Mouse (Mus musculus) CH12.LX (cell line): Measurements from ENCODE around the gene Tpk1. TPM values are rescaled to one million over a fixed set of nuclear protein-coding genes. Genes with fewer than 3 reads are reported as not detected.
"Not testable (repeated sequence)": the region's sequence is repeated elsewhere in the genome, so short reads cannot be mapped to it uniquely, and the experiment has no call there.

Experiments
- DNase-seq: peaks from one replicate; pipeline ENCODE4 v3.0.0-alpha.2; 2013; ENCODE audit errors: extremely low read depth
- H3K27ac ChIP-seq: 2 replicates; pipeline ENCODE4 v1.5.1; 2012; ENCODE audit warnings: low read depth, mild to moderate bottlenecking, control low read depth, moderate library complexity; ENCODE audit not compliant: insufficient read depth
- H3K27me3 ChIP-seq: replicated peaks from 2 replicates; pipeline ENCODE3; 2012; ENCODE audit warnings: inconsistent platforms
- H3K36me3 ChIP-seq, 2 experiments: replicated peaks in 1 of 2; 2 replicates each; pipeline versions ENCODE3 to v1.6.1; 2012; ENCODE audit warnings: inconsistent platforms in 1 of 2, low read length in 1 of 2, mild to moderate bottlenecking in 1 of 2, mixed read lengths in 1 of 2, moderate library complexity in 1 of 2; ENCODE audit not compliant: control insufficient read depth in 1 of 2, insufficient read depth in 1 of 2
- H3K4me1 ChIP-seq, 2 experiments: 2 replicates each; pipeline ENCODE4 v1.6.1; 2012; ENCODE audit warnings: inconsistent platforms in 1 of 2, moderate library complexity in 1 of 2; ENCODE audit not compliant: insufficient read depth in 2 of 2, control insufficient read depth in 1 of 2
- H3K4me2 ChIP-seq: 2 replicates; pipeline ENCODE4 v1.6.1; 2012; ENCODE audit warnings: low read depth, mild to moderate bottlenecking, control low read depth; ENCODE audit not compliant: poor library complexity, insufficient read depth, severe bottlenecking
- H3K4me3 ChIP-seq, 3 experiments: fragments of 150-350 bp in 1 of 3; sonication (generic) in 1 of 3; replicated peaks in 1 of 3; 2 replicates each; pipeline versions ENCODE3 to v1.5.1; 2011 to 2012; ENCODE audit warnings: low read depth in 2 of 3, low read length in 2 of 3, mild to moderate bottlenecking in 2 of 3, moderate library complexity in 2 of 3, control low read depth in 1 of 3, improper control_type of control experiment in 1 of 3, inconsistent platforms in 1 of 3, mixed read lengths in 1 of 3; ENCODE audit not compliant: poor library complexity in 1 of 3
- H3K79me2 ChIP-seq: replicated peaks from 2 replicates; pipeline ENCODE4 v1.6.1; 2012; ENCODE audit warnings: mild to moderate bottlenecking, moderate library complexity; ENCODE audit not compliant: control insufficient read depth, poor library complexity, insufficient read depth, severe bottlenecking; ENCODE audit errors: extremely low read depth
- H3K9ac ChIP-seq: 2 replicates; pipeline ENCODE4 v1.6.1; 2012; ENCODE audit warnings: low read depth, mild to moderate bottlenecking, control low read depth, moderate library complexity; ENCODE audit not compliant: insufficient read depth
- H3K9me3 ChIP-seq: replicated peaks from 2 replicates; pipeline ENCODE3; 2012; ENCODE audit warnings: low read length, inconsistent platforms, mixed read lengths
- CHD1 ChIP-seq: IDR thresholded peaks from 2 replicates; pipeline ENCODE4 v1.6.1; 2012; ENCODE audit warnings: low read depth, low read length, improper control_type of control experiment, inconsistent platforms
- E2F4 ChIP-seq: IDR thresholded peaks from 2 replicates; pipeline ENCODE4 v1.6.1; 2011; ENCODE audit warnings: low read depth, low read length, improper control_type of control experiment; ENCODE audit not compliant: insufficient replicate concordance
- ELF1 ChIP-seq: IDR thresholded peaks from 2 replicates; pipeline ENCODE4 v1.6.1; 2014; ENCODE audit warnings: low read depth, mild to moderate bottlenecking, inconsistent platforms, low read length, improper control_type of control experiment
- EP300 ChIP-seq: IDR thresholded peaks from 2 replicates; pipeline ENCODE4 v1.6.1; 2011; ENCODE audit warnings: low read length, improper control_type of control experiment
- GABPA ChIP-seq: IDR thresholded peaks from 2 replicates; pipeline ENCODE4 v1.6.1; 2012; ENCODE audit warnings: low read depth, low read length, improper control_type of control experiment, inconsistent platforms; ENCODE audit not compliant: insufficient replicate concordance
- MAFK ChIP-seq: IDR thresholded peaks from 2 replicates; pipeline ENCODE4 v1.6.1; 2011; ENCODE audit warnings: low read length, improper control_type of control experiment; ENCODE audit not compliant: insufficient replicate concordance
- MAX ChIP-seq: IDR thresholded peaks from 2 replicates; pipeline ENCODE4 v1.6.1; 2011; ENCODE audit warnings: low read length, improper control_type of control experiment
- MAZ ChIP-seq: IDR thresholded peaks from 2 replicates; pipeline ENCODE4 v1.6.1; 2012; ENCODE audit warnings: low read depth, mild to moderate bottlenecking, inconsistent platforms, low read length, improper control_type of control experiment, moderate library complexity
- MEF2A ChIP-seq: IDR thresholded peaks from 2 replicates; pipeline ENCODE4 v1.6.1; 2014; ENCODE audit warnings: low read depth, mild to moderate bottlenecking, inconsistent platforms, low read length, improper control_type of control experiment, borderline replicate concordance
- MXI1 ChIP-seq: IDR thresholded peaks from 2 replicates; pipeline ENCODE4 v1.6.1; 2011; ENCODE audit warnings: mild to moderate bottlenecking, low read depth, low read length, improper control_type of control experiment
- MYC ChIP-seq: IDR thresholded peaks from 2 replicates; pipeline ENCODE4 v1.6.1; 2011; ENCODE audit warnings: low read depth, mild to moderate bottlenecking, improper control_type of control experiment, low read length
- NELFE ChIP-seq: IDR thresholded peaks from 2 replicates; pipeline ENCODE4 v1.6.1; 2011; ENCODE audit warnings: low read depth, low read length, improper control_type of control experiment
- NRF1 ChIP-seq: IDR thresholded peaks from 2 replicates; pipeline ENCODE4 v1.6.1; 2014; ENCODE audit warnings: low read depth, mild to moderate bottlenecking, inconsistent platforms, low read length, improper control_type of control experiment, moderate library complexity
- POLR2A ChIP-seq: IDR thresholded peaks from 2 replicates; pipeline ENCODE4 v1.6.1; 2011; ENCODE audit warnings: low read depth, mild to moderate bottlenecking, improper control_type of control experiment, low read length
- POLR2AphosphoS2 ChIP-seq: IDR thresholded peaks from 2 replicates; pipeline ENCODE4 v1.6.1; 2011; ENCODE audit warnings: low read depth, low read length, improper control_type of control experiment
- RAD21 ChIP-seq: IDR thresholded peaks from 2 replicates; pipeline ENCODE4 v1.6.1; 2011; ENCODE audit warnings: low read depth, mild to moderate bottlenecking, low read length, improper control_type of control experiment, moderate library complexity
- RCOR1 ChIP-seq: conservative IDR thresholded peaks from 2 replicates; pipeline ENCODE4 v1.6.1; 2012; ENCODE audit warnings: low read depth, mild to moderate bottlenecking, inconsistent platforms, low read length, improper control_type of control experiment
- SIN3A ChIP-seq: IDR thresholded peaks from 2 replicates; pipeline ENCODE4 v1.6.1; 2012; ENCODE audit warnings: low read length, improper control_type of control experiment, inconsistent platforms
- SMC3 ChIP-seq: IDR thresholded peaks from 2 replicates; pipeline ENCODE4 v1.6.1; 2011; ENCODE audit warnings: low read depth, low read length, improper control_type of control experiment
- TBP ChIP-seq: conservative IDR thresholded peaks from 2 replicates; pipeline ENCODE4 v1.6.1; 2011; ENCODE audit warnings: low read depth, low read length, improper control_type of control experiment
- TCF12 ChIP-seq: IDR thresholded peaks from 2 replicates; pipeline ENCODE4 v1.6.1; 2014; ENCODE audit warnings: low read depth, mild to moderate bottlenecking, inconsistent platforms, low read length, improper control_type of control experiment
- UBTF ChIP-seq: IDR thresholded peaks from 2 replicates; pipeline ENCODE4 v1.6.1; 2012; ENCODE audit warnings: low read depth, mild to moderate bottlenecking, inconsistent platforms, low read length, improper control_type of control experiment, moderate library complexity
- USF2 ChIP-seq: conservative IDR thresholded peaks from 2 replicates; pipeline ENCODE4 v1.6.1; 2011; ENCODE audit warnings: low read depth, low read length, improper control_type of control experiment
- ZKSCAN1 ChIP-seq: IDR thresholded peaks from 2 replicates; pipeline ENCODE4 v1.6.1; 2012; ENCODE audit warnings: low read depth, inconsistent platforms, low read length, improper control_type of control experiment, borderline replicate concordance
- ZMIZ1 ChIP-seq: IDR thresholded peaks from 2 replicates; pipeline ENCODE4 v1.6.1; 2012; ENCODE audit warnings: low read depth, mild to moderate bottlenecking, inconsistent platforms, low read length, improper control_type of control experiment
- dilution Hi-C: fragments of 300-500 bp; cut with MboI; formaldehyde crosslinking; loops from 2 replicates; pipeline ENCODE4 v1.14.3; 2020; ENCODE audit warnings: low sequenced_read_pairs; ENCODE audit not compliant: extremely low pct_unique_long_range_greater_than_20kb, extremely low pct_ligation_motif_present
- in situ Hi-C: fragments of 300-500 bp; cut with MboI; formaldehyde crosslinking; loops from 3 replicates; pipeline ENCODE4 v1.14.3; 2019; ENCODE audit warnings: low sequenced_read_pairs, low pct_ligation_motif_present, low pct_unique_long_range_greater_than_20kb, mixed read lengths
- polyA plus RNA-seq: library from polyadenylated mRNA; unstranded; fragments of >175 nt; gene quantifications from 2 replicates; pipeline ENCODE4 v1.2.1, GENCODE M21; 2012; ENCODE audit warnings: low read depth; ENCODE audit not compliant: insufficient read length
- total RNA-seq, 2 experiments: library from RNA; depleted of rRNA; stranded (reverse); fragments of 300-350 nt in 1 of 2; fragments of >200 nt in 1 of 2; gene quantifications; 2 replicates each; pipeline ENCODE4 v1.2.3; 2012 to 2014

The Tpk1 gene
- total and polyA plus RNA-seq, 3 experiments, result 3.9 to 6.3 (median 4.8) TPM

GRCm38 (mm10) chr6:43517316-43517655, 148.8 kb downstream of the Tpk1 start:
- Histone ChIP-seq H3K79me2 (no peaks in the 10 kb centered on the region), H3K4me3 (no peak overlapping the region), H3K9me3 (no peaks in the 10 kb centered on the region), H3K4me2 (no peak overlapping the region), H3K36me3 (no peaks in the 10 kb centered on the region), H3K27me3 (no peaks in the 10 kb centered on the region), H3K9ac (no peak overlapping the region), H3K27ac (no peak overlapping the region), H3K4me1 (peaks cover 0 to 6% of the 10 kb centered on the region in 2 experiments; a peak in 2 of 4 replicates)
- in situ Hi-C loops, result no loop called here
- dilution Hi-C loops, result no loop called here
- DNase-seq, result no peak
- TF ChIP-seq E2F4 (no peak), USF2 (no peak), ZKSCAN1 (no peak), NRF1 (no peak), EP300 (no peak), MEF2A (no peak), UBTF (no peak), MXI1 (no peak), TCF12 (no peak), CHD1 (no peak), MAFK (no peak), SMC3 (no peak), POLR2A (no peak), RAD21 (no peak), MYC (no peak), MAZ (no peak), NELFE (no peak), POLR2AphosphoS2 (no peak), TBP (no peak), ZMIZ1 (no peak)

GRCm38 (mm10) chr6:43516593-43517315, 149.3 kb downstream of the Tpk1 start:
- no peaks in the 10 kb centered on the region for H3K27me3 ChIP-seq
- dilution Hi-C loops (no loop called here), in situ Hi-C loops (no loop called here)
- no peaks in the 10 kb centered on the region for H3K36me3 ChIP-seq
- no peaks in the 10 kb centered on the region for H3K79me2 ChIP-seq
- H3K9me3 ChIP-seq, result no peaks in the 10 kb centered on the region
- H3K4me1 ChIP-seq, result peaks cover 0 to under 1% of the 10 kb centered on the region in 2 experiments; a peak in 1 of 4 replicates
- H3K27ac ChIP-seq, result no peak overlapping the region
- no peak overlapping the region for H3K9ac ChIP-seq
- no peak for DNase-seq
- no peak overlapping the region for H3K4me3 ChIP-seq
- TF ChIP-seq SIN3A (no peak), TBP (no peak), SMC3 (no peak), CHD1 (no peak), MAX (no peak), ELF1 (no peak), MAFK (no peak), USF2 (no peak), NRF1 (no peak), TCF12 (no peak), GABPA (no peak), RCOR1 (no peak), UBTF (no peak), E2F4 (no peak)
- TF ChIP-seq, all 38 proteins: peak for 0
- no peak overlapping the region for H3K4me2 ChIP-seq

- H3K79me2 ChIP-seq, H3K27ac ChIP-seq, H3K4me3 ChIP-seq, H3K4me2 ChIP-seq, H3K4me1 ChIP-seq, H3K36me3 ChIP-seq, DNase-seq, H3K9ac ChIP-seq, H3K27me3 ChIP-seq, in situ Hi-C loops, dilution Hi-C loops, H3K9me3 ChIP-seq: not testable (repeated sequence)
Observed at GRCm38 (mm10) chr6:43506686-43507385, 159.2 kb downstream of the Tpk1 start.
